Mouse (Mus musculus) megakaryocyte, adult 5-6 weeks (primary cell): ENCODE measurements around the gene Iqgap2. TPM values are rescaled to one million over a fixed set of nuclear protein-coding genes. Genes with fewer than 3 reads are reported as not detected.

Source experiments
- ATAC-seq: 2 replicates; pipeline ENCODE4 v1.8.0; 2016; ENCODE audit warnings: mild to moderate bottlenecking, inconsistent platforms; ENCODE audit not compliant: poor library complexity, severe bottlenecking
- total RNA-seq, 2 experiments: library from RNA; stranded (forward) in 1 of 2; stranded (reverse) in 1 of 2; fragments of 153-499, 151-499 nt in 1 of 2; fragments of 221-1000, 200-1000 nt in 1 of 2; gene quantifications; 2 replicates each; pipeline versions ENCODE4 v1.2.3 to v1.2.4; 2015 to 2017

Iqgap2 gene
- total RNA-seq, 2 experiments from 2014 or later = 143 to 223 TPM

GRCm38 (mm10) chr13:95626696-95627095, 265.0 kb downstream of the Iqgap2 start:
- no peak for ATAC-seq

- ATAC-seq = no peak
Observed at GRCm38 (mm10) chr13:95623042-95623441, 268.7 kb downstream of the Iqgap2 start.

GRCm38 (mm10) chr13:95621563-95621962, 270.2 kb downstream of the Iqgap2 start:
- ATAC-seq = no peak

- no peak for ATAC-seq
Observed at GRCm38 (mm10) chr13:95618859-95619258, 272.9 kb downstream of the Iqgap2 start.

GRCm38 (mm10) chr13:95618309-95618712, 273.4 kb downstream of the Iqgap2 start, which contains the start of gene F2r:
TSS of gene F2r (minus strand) at chr13:95618487.
- peak; percentile 95 for ATAC-seq

GRCm38 (mm10) chr13:95617671-95618171, 274.0 kb downstream of the Iqgap2 start:
- ATAC-seq = 0 out of 2 replicates have a peak, but pooled peaks have one; percentile 18

- ATAC-seq = no peak
Observed at GRCm38 (mm10) chr13:95617082-95617670, 274.5 kb downstream of the Iqgap2 start.

- no peak for ATAC-seq
Observed at GRCm38 (mm10) chr13:95616512-95616911, 275.2 kb downstream of the Iqgap2 start.

- ATAC-seq = no peak
Observed at GRCm38 (mm10) chr13:95614757-95615156, 277.0 kb downstream of the Iqgap2 start.

- no peak for ATAC-seq
Observed at GRCm38 (mm10) chr13:95612243-95612642, 279.5 kb downstream of the Iqgap2 start.

GRCm38 (mm10) chr13:95611752-95612151, 280.0 kb downstream of the Iqgap2 start:
- no peak for ATAC-seq

- no peak for ATAC-seq
Observed at GRCm38 (mm10) chr13:95610786-95611562, 280.7 kb downstream of the Iqgap2 start.

GRCm38 (mm10) chr13:95609088-95609420, 282.7 kb downstream of the Iqgap2 start:
- ATAC-seq = no peak

- ATAC-seq = no peak
Observed at GRCm38 (mm10) chr13:95608416-95609087, 283.2 kb downstream of the Iqgap2 start.

GRCm38 (mm10) chr13:95607019-95607418, 284.7 kb downstream of the Iqgap2 start:
- no peak for ATAC-seq

GRCm38 (mm10) chr13:95604288-95604687, 287.4 kb downstream of the Iqgap2 start:
- ATAC-seq = no peak

- no peak for ATAC-seq
Observed at GRCm38 (mm10) chr13:95599833-95600359, 291.8 kb downstream of the Iqgap2 start.

- ATAC-seq = no peak
Observed at GRCm38 (mm10) chr13:95598232-95598920, 293.3 kb downstream of the Iqgap2 start.

- ATAC-seq = no peak
Observed at GRCm38 (mm10) chr13:95597578-95597977, 294.1 kb downstream of the Iqgap2 start.

- no peak for ATAC-seq
Observed at GRCm38 (mm10) chr13:95596689-95597088, 295.0 kb downstream of the Iqgap2 start.

- ATAC-seq = no peak
Observed at GRCm38 (mm10) chr13:95595921-95596320, 295.8 kb downstream of the Iqgap2 start.
